Mouse (Mus musculus): Measurements from ENCODE around the gene Fmod. TPM values are rescaled to one million over a fixed set of nuclear protein-coding genes. Genes with fewer than 3 reads are reported as not detected.

Fmod gene
- polyA plus RNA-seq, 1 experiment from 2014 or later = 17.1 TPM

DNA sequence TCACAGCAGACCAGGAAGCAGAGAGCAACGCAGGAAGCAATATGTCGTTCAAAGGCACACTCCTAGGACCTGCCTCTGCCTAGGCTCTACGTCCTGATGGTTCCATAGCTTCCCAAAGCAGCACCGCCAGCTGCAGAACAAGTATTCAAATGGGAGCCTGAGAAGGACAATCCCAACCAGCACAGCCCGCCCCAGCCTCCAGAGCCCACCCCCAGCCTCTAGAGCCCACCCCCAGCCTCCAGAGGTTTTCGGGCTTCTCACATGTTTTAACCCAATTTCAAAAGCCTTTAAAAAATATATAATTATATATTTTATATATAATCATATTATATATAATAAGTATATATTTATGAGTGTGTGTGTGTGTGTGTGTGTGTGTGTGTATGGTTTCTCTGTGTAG, 12.5 kb downstream of the Fmod start:
- H3K4me2 ChIP-seq (replicated peaks; ENCODE audit: low read depth, low read length) = no peak overlapping the region
- H3K4me3 ChIP-seq (ENCODE audit: low read length) = no peak overlapping the region
- H3K9ac ChIP-seq (replicated peaks; ENCODE audit: low read length) = no peak overlapping the region
- H3K4me1 ChIP-seq (ENCODE audit: insufficient read depth, low read length) = peaks cover 8% of the 10 kb centered on the region
- no peak overlapping the region for H3K27ac ChIP-seq (ENCODE audit: low read length)
- H3K36me3 ChIP-seq (ENCODE audit: insufficient read depth, low read length) = no peaks in the 10 kb centered on the region
- 77% methylated on average over 6 of the region's 6 CpGs for WGBS
- no peaks in the 10 kb centered on the region for H3K9me3 ChIP-seq (ENCODE audit: low read length)
- H3K27me3 ChIP-seq (ENCODE audit: insufficient read depth, low read length) = peaks cover 6% of the 10 kb centered on the region; the same call in 1 of the 2 replicates
- no peak for ATAC-seq (ENCODE audit: low FRiP score, low TSS enrichment)

DNA sequence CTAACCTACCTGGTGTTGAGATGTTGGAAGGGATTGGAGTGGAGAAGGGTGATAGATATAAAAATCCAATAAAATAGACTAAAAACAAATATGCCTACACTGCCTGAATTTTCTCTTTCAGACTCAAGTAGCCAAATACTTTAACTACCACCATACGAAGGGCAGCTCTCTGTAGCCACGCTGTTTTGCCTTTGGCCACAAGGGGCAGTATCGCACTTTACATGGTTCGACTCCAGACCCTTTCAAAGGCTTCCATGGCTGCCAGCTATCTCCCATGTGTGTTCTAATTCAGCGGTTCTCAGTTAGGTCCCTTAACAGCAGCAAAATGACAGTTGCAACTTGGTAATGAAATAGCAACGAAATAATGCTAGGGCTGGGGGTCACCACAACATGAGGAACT, 16.2 kb downstream of the Fmod start:
- WGBS = 6% methylated on average over 6 of the region's 6 CpGs
- H3K27ac ChIP-seq (ENCODE audit: low read length) = no peak overlapping the region
- no peaks in the 10 kb centered on the region for H3K27me3 ChIP-seq (ENCODE audit: insufficient read depth, low read length)
- no peaks in the 10 kb centered on the region for H3K36me3 ChIP-seq (ENCODE audit: insufficient read depth, low read length)
- no peak overlapping the region for H3K9ac ChIP-seq (replicated peaks; ENCODE audit: low read length)
- no peak overlapping the region for H3K4me2 ChIP-seq (replicated peaks; ENCODE audit: low read depth, low read length)
- peaks cover 9% of the 10 kb centered on the region; the same call in 1 of the 2 replicates for H3K4me1 ChIP-seq (ENCODE audit: insufficient read depth, low read length)
- H3K9me3 ChIP-seq (ENCODE audit: low read length) = no peaks in the 10 kb centered on the region
- H3K4me3 ChIP-seq (ENCODE audit: low read length) = no peak overlapping the region
- no peak for ATAC-seq (ENCODE audit: low FRiP score, low TSS enrichment)

DNA sequence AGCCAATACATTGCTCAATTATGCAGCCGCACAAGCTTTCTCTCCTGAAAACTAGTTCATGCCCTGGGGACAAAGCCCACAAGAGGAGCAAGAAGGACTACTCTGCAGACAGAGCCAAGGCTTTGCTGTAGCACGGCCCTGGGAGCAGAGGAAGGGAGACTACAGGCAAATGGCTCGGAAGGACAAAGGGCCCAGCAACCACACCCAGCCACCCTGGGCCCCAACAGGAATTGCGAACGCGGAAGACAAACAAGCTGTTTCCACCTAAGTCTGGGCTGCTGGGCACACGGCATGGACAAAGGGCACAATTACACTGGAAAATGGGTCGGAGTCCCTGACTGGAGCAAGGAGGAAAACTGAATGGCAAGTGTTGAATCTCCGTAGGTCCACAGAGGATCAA, 18.0 kb downstream of the Fmod start:
- H3K36me3 ChIP-seq (ENCODE audit: insufficient read depth, low read length) = no peaks in the 10 kb centered on the region

DNA sequence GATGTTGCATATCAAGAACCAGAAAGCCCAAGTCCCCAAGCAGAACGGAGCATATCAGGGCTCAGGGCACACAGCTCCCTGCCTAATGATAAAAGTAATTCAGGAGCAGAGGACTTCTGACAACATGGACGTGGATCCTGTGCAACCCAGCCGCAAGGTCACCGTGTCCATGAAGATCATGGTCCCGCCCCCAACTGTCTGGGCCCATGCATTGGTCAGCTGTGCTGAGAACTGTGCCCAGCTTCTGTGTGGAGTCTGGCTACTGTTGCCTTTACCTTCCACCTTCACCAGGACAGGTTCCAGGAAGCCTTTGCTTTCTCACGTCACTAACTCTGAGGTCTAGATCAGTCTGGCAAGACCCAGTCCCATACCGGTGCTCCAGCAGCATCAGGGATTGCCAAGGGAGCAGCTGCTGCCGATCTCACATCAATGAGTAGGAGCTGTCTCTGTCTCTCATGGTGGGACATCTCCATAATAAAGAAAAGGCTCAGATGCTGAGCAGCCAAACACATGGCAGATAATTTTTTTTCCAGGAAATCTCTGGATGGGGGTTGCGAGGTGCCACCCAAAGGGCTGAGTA, 18.7 kb downstream of the Fmod start:
- no peak overlapping the region for H3K4me3 ChIP-seq (ENCODE audit: low read length)
- H3K9ac ChIP-seq (replicated peaks; ENCODE audit: low read length) = no peak overlapping the region
- H3K36me3 ChIP-seq (ENCODE audit: insufficient read depth, low read length) = no peaks in the 10 kb centered on the region
- no peaks in the 10 kb centered on the region for H3K9me3 ChIP-seq (ENCODE audit: low read length)
- ATAC-seq (ENCODE audit: low FRiP score, low TSS enrichment) = no peak
- peak overlapping the region; percentile 22; the same call in 1 of the 2 replicates for H3K27ac ChIP-seq (ENCODE audit: low read length)
- peaks cover 28% of the 10 kb centered on the region for H3K4me1 ChIP-seq (ENCODE audit: insufficient read depth, low read length)
- 77% methylated on average over 9 of the region's 9 CpGs for WGBS
- H3K4me2 ChIP-seq (replicated peaks; ENCODE audit: low read depth, low read length) = no peak overlapping the region
- no peaks in the 10 kb centered on the region for H3K27me3 ChIP-seq (ENCODE audit: insufficient read depth, low read length)

More for the DNA sequence above, 18.0 kb downstream of the Fmod start:
- H3K9me3 ChIP-seq (ENCODE audit: low read length) = no peaks in the 10 kb centered on the region
- no peak overlapping the region; the same call in 1 of the 2 replicates for H3K9ac ChIP-seq (replicated peaks; ENCODE audit: low read length)
- no peaks in the 10 kb centered on the region for H3K27me3 ChIP-seq (ENCODE audit: insufficient read depth, low read length)
- WGBS = 48% methylated on average over 9 of the region's 9 CpGs
- H3K4me3 ChIP-seq (ENCODE audit: low read length) = no peak overlapping the region
- no peak overlapping the region for H3K4me2 ChIP-seq (replicated peaks; ENCODE audit: low read depth, low read length)
- peak overlapping the region; percentile 22; the same call in 1 of the 2 replicates for H3K27ac ChIP-seq (ENCODE audit: low read length)
- H3K4me1 ChIP-seq (ENCODE audit: insufficient read depth, low read length) = peaks cover 21% of the 10 kb centered on the region
- ATAC-seq (ENCODE audit: low FRiP score, low TSS enrichment) = no peak

DNA sequence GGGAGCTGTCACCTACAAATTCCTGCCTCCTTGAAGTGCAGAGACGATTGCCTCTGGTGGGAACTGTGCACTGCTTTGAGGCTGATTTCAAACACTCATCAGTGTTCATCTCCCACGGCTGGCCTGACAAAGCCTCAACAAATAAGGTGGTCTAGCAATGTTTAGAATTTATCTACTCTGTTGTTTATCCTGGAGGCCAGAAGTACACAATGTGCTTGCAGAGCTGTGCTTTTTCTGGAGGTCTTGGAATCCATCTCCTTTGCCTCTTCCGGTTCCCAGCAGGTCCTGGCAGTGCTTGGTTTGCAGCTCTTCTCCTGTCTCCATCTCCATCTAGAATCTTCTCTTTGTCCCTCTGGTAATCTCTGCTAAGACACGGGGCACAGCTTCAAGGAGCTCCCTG, 19.2 kb downstream of the Fmod start:
- no peaks in the 10 kb centered on the region for H3K27me3 ChIP-seq (ENCODE audit: insufficient read depth, low read length)
- no peak for ATAC-seq (ENCODE audit: low FRiP score, low TSS enrichment)
- no peaks in the 10 kb centered on the region for H3K9me3 ChIP-seq (ENCODE audit: low read length)
- H3K4me2 ChIP-seq (replicated peaks; ENCODE audit: low read depth, low read length) = no peak overlapping the region
- WGBS = 57% methylated on average over 4 of the region's 4 CpGs
- no peak overlapping the region for H3K9ac ChIP-seq (replicated peaks; ENCODE audit: low read length)
- H3K4me1 ChIP-seq (ENCODE audit: insufficient read depth, low read length) = peaks cover 31% of the 10 kb centered on the region
- H3K4me3 ChIP-seq (ENCODE audit: low read length) = no peak overlapping the region
- no peaks in the 10 kb centered on the region for H3K36me3 ChIP-seq (ENCODE audit: insufficient read depth, low read length)
- H3K27ac ChIP-seq (ENCODE audit: low read length) = no peak overlapping the region

DNA sequence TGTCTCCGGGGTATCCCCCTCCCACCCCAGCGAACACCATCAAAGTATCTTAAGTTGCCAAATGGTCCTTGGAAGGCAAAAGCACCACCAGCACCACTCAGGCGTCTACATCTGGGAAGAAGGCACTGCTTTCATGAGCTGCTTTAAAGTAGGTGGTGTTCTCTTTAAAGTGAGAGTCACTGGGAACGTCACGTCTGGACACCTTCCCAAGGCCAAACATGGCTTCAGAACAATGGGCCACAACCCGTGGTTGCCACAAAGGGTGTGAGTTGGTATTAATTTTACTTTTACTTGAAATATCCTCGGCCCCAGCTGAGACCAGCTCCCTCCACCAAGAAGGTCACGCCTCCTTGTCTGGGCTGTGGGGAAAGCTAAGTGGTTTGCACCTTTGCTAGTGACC, 20.7 kb downstream of the Fmod start:
- H3K27ac ChIP-seq (ENCODE audit: low read length) = no peak overlapping the region
- WGBS = 53% methylated on average over 8 of the region's 8 CpGs
- H3K4me1 ChIP-seq (ENCODE audit: insufficient read depth, low read length) = peaks cover 46% of the 10 kb centered on the region
- H3K27me3 ChIP-seq (ENCODE audit: insufficient read depth, low read length) = no peaks in the 10 kb centered on the region
- no peak for ATAC-seq (ENCODE audit: low FRiP score, low TSS enrichment)
- H3K9ac ChIP-seq (replicated peaks; ENCODE audit: low read length) = no peak overlapping the region
- no peak overlapping the region for H3K4me2 ChIP-seq (replicated peaks; ENCODE audit: low read depth, low read length)
- no peaks in the 10 kb centered on the region for H3K36me3 ChIP-seq (ENCODE audit: insufficient read depth, low read length)
- no peaks in the 10 kb centered on the region for H3K9me3 ChIP-seq (ENCODE audit: low read length)
- no peak overlapping the region for H3K4me3 ChIP-seq (ENCODE audit: low read length)

DNA sequence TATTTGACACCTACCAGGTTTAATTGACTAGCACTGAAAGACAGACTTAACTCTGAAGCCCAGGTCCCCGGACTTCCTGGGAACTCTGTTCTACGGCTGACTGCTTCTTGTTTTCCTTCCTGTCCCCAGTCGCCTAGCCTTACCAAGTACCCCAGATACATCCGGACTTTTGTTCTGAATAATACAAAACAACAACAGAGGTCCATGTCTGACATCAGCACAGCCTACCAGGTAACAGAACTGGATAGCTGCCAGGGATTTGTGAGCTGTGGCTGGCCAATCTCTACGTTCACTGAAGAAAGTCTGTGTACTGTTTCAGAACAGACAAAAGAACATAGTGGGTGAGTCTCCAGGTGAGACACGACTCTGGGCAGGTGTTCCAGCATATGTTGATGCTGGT, 21.8 kb downstream of the Fmod start:
- H3K9me3 ChIP-seq (ENCODE audit: low read length) = no peaks in the 10 kb centered on the region
- 39% methylated on average over 6 of the region's 6 CpGs for WGBS
- peak overlapping the region; percentile 47; the same call in 1 of the 2 replicates for H3K27ac ChIP-seq (ENCODE audit: low read length)
- H3K9ac ChIP-seq (replicated peaks; ENCODE audit: low read length) = no peak overlapping the region
- H3K36me3 ChIP-seq (ENCODE audit: insufficient read depth, low read length) = no peaks in the 10 kb centered on the region
- no peak overlapping the region for H3K4me2 ChIP-seq (replicated peaks; ENCODE audit: low read depth, low read length)
- ATAC-seq (ENCODE audit: low FRiP score, low TSS enrichment) = no peak
- peaks cover 57% of the 10 kb centered on the region for H3K4me1 ChIP-seq (ENCODE audit: insufficient read depth, low read length)
- H3K4me3 ChIP-seq (ENCODE audit: low read length) = no peak overlapping the region
- H3K27me3 ChIP-seq (ENCODE audit: insufficient read depth, low read length) = no peaks in the 10 kb centered on the region

DNA sequence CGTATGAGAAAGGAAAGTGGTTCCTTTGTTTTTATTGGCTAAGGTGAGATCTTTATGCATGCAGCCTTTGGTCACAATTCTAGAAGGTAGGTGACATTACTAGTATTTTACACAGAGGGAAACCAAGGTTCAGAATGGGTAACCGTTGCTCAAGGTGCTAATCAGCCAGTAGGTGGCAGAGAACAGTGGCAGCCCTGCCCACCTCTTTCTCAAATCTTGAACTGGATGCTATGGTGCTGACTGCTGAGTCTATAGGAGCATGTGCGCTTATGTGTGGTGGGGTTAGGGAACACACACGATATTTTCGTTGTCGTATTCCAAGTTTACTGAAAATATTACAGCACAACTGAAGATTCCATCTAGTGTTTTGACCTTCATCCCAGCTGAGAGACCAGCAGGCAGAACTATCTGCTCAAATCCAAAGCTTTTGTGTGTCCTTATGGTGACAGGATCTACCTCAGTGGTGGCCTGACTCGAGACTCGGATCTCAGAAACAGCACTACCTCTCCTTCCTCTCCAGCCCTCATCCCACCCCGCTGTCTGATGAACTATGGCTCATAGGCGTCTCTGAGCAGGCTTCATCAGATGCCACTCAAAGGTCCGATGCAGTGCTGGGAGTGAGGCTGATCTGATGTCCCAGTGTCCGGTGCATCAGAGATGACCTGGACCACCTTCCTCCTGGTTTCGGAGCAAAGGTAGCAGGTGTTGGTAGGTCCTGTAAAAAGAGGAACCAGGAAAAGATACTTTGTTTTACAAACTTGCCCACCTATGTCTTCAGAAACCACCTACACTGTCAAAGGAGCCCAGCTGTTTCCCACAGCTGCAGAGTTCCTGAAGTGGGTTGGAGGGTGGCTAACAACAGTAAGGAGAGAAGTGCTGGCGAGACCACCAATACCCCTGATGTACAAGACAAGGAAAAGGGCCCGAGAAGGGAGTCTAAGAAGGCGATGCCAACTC, 23.0 kb downstream of the Fmod start:
- Histone ChIP-seq H3K4me1 (ENCODE audit: insufficient read depth, low read length) (peaks cover 66% of the 10 kb centered on the region), H3K4me3 (ENCODE audit: low read length) (peak overlapping the region; percentile 30), H3K4me2 (replicated peaks; ENCODE audit: low read depth, low read length) (peak overlapping the region; percentile 56), H3K9me3 (ENCODE audit: low read length) (no peaks in the 10 kb centered on the region), H3K27me3 (ENCODE audit: insufficient read depth, low read length) (no peaks in the 10 kb centered on the region), H3K9ac (replicated peaks; ENCODE audit: low read length) (peak overlapping the region; percentile 54), H3K36me3 (ENCODE audit: insufficient read depth, low read length) (no peaks in the 10 kb centered on the region), H3K27ac (ENCODE audit: low read length) (peak overlapping the region; percentile 96)
- WGBS = 66% methylated on average over 16 of the region's 16 CpGs
- no peak for ATAC-seq (ENCODE audit: low FRiP score, low TSS enrichment)

DNA sequence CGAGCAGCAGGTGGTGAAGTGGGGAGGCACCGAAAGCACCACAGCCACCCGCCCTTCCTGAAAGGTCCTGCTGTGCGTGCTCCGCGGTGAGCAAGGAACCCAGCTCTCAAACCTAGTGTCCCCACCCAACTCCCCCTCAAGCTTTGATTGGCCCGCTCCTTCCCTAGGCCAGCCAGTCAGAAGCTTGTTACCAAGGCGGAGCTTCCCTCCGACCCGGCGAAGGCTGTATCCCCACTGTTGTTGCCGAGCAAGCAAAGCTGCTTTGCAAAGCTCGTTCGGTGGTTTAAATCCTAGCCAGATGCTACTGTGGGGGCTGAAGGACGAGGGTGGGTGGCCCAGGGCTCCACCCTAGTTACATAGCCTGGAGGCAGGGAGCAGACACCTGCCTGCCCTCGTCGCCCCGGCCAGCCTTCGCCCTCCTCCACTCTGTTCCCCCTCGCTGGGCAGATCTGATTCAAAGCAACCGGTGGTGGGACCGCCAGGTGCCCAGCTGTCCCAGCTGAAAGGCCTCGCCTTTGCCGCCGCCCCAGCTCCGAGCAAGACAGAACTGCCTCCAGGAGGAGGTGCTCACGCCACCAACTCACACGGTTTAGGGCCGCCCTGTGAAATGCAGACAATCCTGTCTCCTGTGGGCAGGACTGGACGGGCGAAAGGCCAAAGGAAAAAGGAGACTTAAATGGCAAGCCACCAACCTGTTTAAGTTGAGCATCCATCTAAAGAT, 24.0 kb downstream of the Fmod start:
- Histone ChIP-seq H3K36me3 (ENCODE audit: insufficient read depth, low read length) (no peaks in the 10 kb centered on the region), H3K4me3 (ENCODE audit: low read length) (peak overlapping the region; percentile 30), H3K4me2 (replicated peaks; ENCODE audit: low read depth, low read length) (peak overlapping the region; percentile 56), H3K27ac (ENCODE audit: low read length) (peak overlapping the region; percentile 96), H3K27me3 (ENCODE audit: insufficient read depth, low read length) (no peaks in the 10 kb centered on the region), H3K4me1 (ENCODE audit: insufficient read depth, low read length) (peaks cover 65% of the 10 kb centered on the region), H3K9me3 (ENCODE audit: low read length) (no peaks in the 10 kb centered on the region), H3K9ac (replicated peaks; ENCODE audit: low read length) (peak overlapping the region; percentile 54)
- 2% methylated on average over 31 of the region's 31 CpGs for WGBS
- ATAC-seq (ENCODE audit: low FRiP score, low TSS enrichment) = peak; percentile 91

Measured in kidney, embryonic 16.5 days (tissue).